Mouse (Mus musculus) kidney, postnatal 10 days (tissue): ENCODE measurements around the gene Fgf18.
A peak's percentile ranks its signal among the peaks of the same experiment; 100 is the strongest.

Source experiments
- DNase-seq: peaks from one replicate; pipeline ENCODE4 v3.0.0; 2021; ENCODE audit warnings: mixed read lengths

Gene Fgf18

DNA sequence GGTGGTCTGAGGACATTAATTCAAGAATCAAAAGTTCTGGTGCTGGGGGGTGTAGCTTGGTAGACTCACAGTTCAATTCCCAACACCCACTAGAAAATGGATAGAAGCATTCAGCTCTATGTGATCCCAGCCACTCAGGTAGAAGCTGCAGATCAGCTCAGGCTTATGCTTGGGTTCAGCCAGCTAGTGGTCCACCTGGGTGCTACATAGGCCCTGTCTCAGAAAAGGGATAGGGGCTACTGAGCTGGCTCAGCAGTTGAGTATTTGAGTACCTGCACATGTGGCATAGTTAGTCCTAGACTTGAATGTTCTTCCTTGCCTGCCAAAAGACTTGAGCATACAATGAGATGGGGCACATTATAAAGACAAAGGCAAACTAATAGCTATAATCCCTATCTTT is 2.3 kb upstream of the Fgf18 start:
- DNase-seq, result no peak

DNA sequence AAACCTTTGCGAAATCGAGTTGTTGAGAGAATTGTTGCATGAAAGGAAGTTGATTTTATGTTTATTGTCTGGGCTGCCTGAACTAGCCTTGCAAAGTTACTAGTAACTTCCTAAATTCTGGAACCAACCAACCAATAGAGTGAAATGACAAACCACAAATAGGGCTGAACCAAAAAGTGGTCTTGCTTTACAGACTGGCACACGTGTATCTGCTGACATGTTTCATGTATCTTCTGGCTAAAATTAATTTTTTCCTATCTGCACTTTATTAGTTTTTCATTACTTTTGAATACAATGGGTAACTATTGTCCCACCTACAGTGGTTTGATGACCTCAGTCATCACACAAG is 1.9 kb upstream of the Fgf18 start:
- no peak for DNase-seq

- peak; percentile 84 for DNase-seq
Observed at GRCm38 (mm10) chr11:33148338-33149087, 1.3 kb upstream of the Fgf18 start.

- peak; percentile 66 for DNase-seq
Observed at GRCm38 (mm10) chr11:33147572-33148337, 555 bp upstream of the Fgf18 start.

DNA sequence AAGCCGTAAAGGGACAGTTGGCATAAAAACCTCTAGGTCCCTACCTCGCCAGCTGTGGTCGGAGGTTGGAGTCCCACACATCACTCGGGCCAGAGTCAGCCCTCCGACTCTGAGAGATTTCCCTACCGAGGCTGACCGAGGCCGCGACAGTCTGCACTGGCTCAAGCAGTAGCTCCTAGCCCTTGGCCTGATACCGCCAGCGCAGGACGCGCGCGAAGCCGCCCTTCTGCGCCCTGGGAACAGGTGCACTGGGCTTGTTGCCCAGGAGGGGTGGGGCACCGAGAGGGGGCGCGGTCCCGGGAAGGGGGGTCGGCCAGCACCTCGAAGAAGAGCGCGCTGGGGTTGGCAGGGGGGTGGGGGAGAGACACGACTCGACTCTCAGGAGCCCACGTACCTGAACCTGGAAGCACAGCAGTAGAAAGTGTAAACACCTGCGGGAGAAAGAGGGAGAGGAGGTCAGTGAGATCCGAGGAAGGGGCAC is 509 bp downstream of the Fgf18 start:
- peak; percentile 64 for DNase-seq

DNA sequence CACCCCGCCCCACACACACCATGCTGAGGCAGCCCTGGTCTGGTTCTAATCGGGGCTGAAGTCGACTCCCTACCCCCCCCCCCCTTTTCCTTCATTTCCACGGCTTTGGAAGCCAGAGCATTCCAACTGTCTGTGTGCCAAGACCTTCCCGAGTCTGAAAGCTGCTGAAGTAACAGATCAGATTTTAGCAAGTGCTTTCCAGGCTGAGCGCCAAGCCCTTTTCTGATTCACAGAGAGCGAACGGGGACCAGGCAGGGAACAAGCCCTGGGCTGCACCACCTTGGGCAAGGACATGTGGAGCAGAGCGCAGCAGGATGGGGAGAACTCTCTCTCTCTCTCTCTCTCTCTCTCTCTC is 1.1 kb downstream of the Fgf18 start:
- DNase-seq, result peak; percentile 84

- DNase-seq, result no peak
Observed at GRCm38 (mm10) chr11:33145201-33146142, 1.7 kb downstream of the Fgf18 start.

DNA sequence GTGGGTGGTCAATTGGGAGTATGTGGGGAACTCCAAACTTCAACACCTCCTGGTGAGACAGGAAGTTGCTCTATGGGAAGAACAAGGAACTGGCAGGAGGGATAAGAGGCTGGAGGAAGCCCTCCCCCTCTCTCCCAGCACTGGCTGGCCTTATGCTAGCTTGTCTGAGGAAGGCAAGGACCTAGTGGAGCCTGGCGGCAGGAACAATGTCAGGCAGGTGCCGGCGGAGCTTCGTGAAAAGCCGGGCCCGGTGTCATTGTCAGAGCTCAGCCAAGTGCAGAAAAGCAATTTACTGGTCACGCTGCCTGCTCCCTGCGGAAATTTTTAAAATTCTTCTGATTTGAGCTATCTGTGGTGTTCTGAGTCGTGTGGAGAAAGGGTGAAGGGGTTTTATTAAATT is 3.3 kb downstream of the Fgf18 start:
- DNase-seq, result no peak

DNA sequence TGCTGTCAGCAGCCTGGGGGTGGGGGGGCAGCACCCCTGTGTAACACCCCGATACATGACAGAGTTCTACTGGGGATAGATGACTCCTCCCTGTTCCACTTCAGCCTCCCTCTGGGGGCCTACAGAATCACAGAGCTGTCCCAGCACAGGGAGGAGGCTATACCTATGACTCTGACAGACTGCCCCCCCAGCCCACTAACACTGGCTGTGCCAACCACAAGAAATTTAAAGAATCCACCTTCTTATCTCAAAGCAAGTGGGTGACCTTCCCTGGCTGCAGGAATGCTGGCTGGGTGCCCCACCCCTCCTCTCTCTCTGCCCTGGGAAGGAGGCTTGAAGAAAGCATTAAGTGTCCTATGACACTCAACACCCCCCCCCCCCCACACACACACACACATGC is 4.4 kb downstream of the Fgf18 start:
- DNase-seq, result no peak

DNA sequence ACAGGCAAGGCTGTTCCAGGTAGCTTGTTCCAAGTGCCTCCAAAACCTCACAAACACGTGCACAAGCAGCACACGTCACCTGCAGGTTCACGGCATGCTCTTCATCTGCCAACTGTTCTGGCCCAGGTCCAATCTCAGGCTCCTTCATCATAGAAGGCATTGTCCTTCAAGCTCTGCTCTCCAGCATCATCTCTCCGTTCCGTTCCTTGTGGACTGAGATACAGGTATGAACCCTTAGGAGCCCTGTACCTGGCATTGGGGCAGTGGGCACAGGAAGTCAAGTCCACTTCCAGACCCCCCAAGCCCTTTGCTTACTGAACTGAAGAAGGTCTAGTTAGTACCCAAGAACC is 7.1 kb downstream of the Fgf18 start:
- DNase-seq, result no peak

DNA sequence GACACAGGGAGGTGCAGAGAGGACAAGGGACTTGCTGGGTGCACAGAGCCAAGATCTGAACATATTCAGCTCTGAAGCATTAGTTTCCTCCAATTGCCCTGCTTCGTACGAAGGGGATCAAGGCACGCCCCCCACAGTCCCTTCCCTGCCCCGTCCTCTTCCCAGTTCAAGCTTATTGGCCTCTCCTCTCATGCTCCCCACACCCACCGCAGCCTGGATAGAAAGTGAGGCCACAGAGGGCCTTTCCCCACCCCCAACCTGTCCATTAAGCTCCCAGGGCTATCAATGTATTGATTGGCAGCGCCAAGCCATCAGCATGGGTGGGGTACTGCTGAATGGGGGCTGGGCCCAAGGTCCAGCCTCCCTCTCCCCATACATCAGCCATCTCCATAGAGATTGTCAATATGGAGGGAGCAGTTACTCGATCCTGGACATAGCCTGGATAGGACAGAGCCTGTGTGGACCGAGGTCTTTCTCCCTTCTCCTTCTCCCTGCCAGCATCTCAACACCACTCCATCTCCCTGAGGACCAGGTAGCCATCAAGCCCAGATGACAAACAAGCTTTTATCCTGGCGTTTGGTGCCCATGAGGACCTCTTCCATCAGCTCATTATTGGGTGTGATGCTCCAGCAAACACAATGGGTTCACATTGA is 7.6 kb downstream of the Fgf18 start:
- DNase-seq, result no peak

DNA sequence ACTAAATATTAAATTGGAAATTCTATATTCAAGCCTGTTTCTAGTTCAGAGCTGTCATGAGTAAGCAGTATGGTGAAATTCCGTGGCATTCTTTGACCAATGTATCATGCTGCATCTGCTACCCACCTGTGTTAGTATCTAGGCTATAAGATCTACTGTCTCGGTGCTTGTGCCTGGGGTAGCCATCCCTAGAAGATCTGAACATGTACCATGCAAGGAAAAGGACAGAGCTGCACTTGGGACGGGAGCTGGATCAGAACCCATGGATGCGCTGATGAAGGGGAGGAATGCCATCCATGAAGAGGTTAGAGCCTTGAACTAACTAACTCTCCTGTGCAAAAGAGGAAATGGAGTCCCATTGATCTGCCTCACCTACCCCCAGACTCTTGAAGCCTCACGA is 8.5 kb downstream of the Fgf18 start:
- no peak for DNase-seq

DNA sequence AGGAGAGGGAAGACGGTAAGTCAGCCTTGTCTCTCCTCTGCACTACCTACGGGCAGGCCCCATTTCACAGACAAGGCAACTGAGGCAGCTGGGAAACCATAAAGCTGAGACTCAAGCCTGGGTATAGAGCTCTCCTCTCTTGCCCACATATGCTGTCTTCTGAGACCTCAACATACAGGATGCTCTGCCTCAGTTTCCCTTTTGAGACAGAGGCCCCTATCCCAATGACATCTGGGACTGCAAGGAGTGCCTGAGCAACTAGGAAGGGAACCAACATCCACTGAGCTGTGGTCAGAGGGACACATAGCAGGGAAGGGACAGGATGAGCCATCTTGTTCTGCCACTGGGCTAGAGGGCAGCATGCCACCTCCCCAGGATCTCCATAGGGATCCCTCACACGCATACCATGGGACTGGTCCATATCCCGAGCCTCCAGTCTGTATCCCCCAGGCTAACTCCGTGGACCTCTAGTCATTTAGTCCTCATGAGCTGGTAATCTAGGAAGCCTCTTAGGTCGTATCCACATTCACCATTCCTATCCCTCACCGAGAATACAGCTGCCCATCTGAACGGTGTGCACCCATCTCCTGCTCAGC is 12.7 kb downstream of the Fgf18 start:
- DNase-seq, result no peak

GRCm38 (mm10) chr11:33132619-33133338 is 14.4 kb downstream of the Fgf18 start:
- DNase-seq, result no peak

GRCm38 (mm10) chr11:33127058-33127457 is 20.1 kb downstream of the Fgf18 start:
- DNase-seq, result no peak

DNA sequence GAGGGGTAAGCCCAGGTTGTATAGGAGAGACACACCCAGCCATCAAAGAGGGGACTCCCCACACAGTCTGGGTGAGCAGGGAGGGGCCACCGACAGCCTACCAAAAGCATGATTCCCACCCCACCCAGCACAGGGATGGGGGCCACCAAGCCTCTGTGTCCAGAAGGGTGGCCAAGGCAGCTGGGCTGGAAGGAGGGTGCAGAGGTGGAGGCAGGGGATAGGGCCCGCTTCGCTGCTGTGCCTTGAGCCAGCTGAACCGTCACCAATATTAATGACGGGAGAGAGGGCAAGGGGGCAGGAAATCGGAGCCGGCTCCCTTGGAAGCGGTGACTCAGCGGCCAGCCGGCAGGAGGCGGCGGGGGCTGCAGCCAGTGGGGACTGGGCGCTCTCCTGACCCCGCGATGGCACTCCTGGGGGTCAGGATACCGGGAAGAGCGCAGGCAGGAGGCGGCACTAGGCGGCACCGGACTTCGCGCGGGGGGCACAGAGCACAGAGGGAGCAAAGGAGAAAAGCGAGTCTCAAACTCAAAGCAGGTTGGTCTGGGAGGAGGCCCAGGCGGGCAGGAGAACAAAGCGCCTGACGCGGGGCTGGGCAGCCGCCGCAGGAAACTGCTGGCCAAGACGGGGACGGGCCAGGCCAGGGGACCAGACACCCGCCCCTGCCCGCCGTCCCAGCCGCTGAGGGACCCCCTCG is 24.5 kb downstream of the Fgf18 start:
- DNase-seq, result peak; percentile 74

DNA sequence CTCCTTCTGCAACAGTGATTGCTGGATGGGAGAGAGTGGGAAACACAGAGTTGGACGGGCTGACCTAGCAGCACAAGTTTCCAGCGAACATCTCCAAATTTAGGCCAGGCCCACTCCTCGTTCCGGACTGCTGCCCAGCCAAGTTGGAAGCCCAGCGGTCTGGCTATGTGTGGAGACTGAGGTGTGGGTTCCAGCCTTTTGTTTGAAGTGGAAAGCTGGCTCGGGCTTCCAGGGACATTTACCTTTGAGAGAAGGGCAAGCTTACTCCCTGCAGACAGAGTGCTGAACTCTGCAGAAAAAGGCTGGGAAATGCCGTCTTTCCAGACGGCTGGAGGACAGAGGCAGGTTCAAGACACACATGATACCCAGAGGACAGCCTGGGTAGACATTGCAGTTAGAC is 27.6 kb downstream of the Fgf18 start:
- DNase-seq, result no peak

DNA sequence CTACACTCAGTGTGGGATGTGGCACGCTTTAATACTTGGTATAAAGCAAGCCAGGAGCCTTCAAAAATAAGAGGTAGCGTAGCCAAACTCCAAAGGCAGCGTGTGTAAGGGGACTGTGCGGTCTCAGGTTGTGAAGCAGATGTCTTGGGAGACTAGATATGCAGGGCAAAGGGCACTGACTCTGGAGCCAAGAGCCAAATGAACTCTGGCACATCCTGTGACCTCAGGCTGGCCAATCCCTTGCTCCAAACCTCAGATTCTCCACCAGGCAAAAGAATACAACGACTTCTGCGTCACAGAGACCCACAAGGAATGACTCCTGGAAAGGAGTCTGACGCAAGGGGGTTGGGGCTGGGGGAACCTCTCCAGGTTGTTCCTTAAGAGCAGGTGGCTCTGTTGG is 28.1 kb downstream of the Fgf18 start:
- peak; percentile 22 for DNase-seq

DNA sequence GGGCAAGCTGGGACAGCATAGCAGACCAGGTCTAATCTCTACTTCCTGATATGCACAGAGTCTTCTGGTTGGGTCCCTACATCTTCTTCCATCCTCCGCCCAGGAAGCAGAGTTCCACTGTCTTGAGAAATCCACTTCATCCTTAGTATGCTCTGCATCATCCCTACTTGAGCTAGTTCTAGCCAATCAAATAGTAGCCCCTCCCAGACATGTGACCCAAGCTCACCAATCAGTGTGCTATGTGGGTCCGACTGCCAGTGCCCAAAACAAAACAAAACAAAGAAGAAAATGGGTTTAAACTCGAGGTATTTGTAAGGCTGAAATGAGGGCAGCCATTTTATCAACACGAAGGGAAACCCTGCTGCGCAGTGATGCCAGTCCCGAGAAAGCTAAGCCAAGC is 28.7 kb downstream of the Fgf18 start:
- no peak for DNase-seq

GRCm38 (mm10) chr11:33115796-33116195 is 31.4 kb downstream of the Fgf18 start:
- no peak for DNase-seq

- DNase-seq, result peak; percentile 23
Observed at GRCm38 (mm10) chr11:33112407-33112806, 34.8 kb downstream of the Fgf18 start.
